Mouse (Mus musculus): ENCODE results near the gene Prss56.

Gene Prss56

GRCm38 (mm10) chr1:87230606-87231005 lies 47.5 kb downstream of the Prss56 start:
- DNase-seq (ENCODE audit: low read depth, low spot score) = no peak

- DNase-seq (ENCODE audit: low read depth, low spot score) = no peak
Measured at GRCm38 (mm10) chr1:87232197-87232596, 49.1 kb downstream of the Prss56 start.
